ENCODE assay signal across 31 mouse cellular contexts in genomic region chr2:109374881-109375280, GRCm38 (mm10).
"Had no signal": no experiment of that assay in that cellular context is flagged by ENCODE, and none has a peak within 500 bp of the region (broad histone marks: within the 10 kb centered on the region; RNA-seq: fewer than 3 reads in every experiment).

No protein-coding gene starts in this region.

- H3K36me3 ChIP-seq: limb, embryonic 10.5 days; limb, embryonic 12.5 days; limb, embryonic 13.5 days; limb, embryonic 15.5 days; liver, embryonic 12.5 days; liver, embryonic 13.5 days; liver, embryonic 15.5 days; lung, embryonic 15.5 days; midbrain, embryonic 10.5 days; midbrain, embryonic 12.5 days; midbrain, embryonic 13.5 days; midbrain, embryonic 15.5 days had no signal

- H3K27ac ChIP-seq: limb, embryonic 10.5 days; limb, embryonic 12.5 days; limb, embryonic 13.5 days; limb, embryonic 15.5 days; liver, embryonic 12.5 days; liver, embryonic 13.5 days; liver, embryonic 14.5 days; liver, embryonic 15.5 days; lung, embryonic 15.5 days; macrophage; midbrain, embryonic 10.5 days; midbrain, embryonic 12.5 days; midbrain, embryonic 13.5 days; midbrain, embryonic 15.5 days had no signal

- H3K4me1 ChIP-seq: limb, embryonic 12.5 days; limb, embryonic 13.5 days; limb, embryonic 15.5 days; liver, embryonic 12.5 days; liver, embryonic 13.5 days; liver, embryonic 15.5 days; lung, embryonic 15.5 days; megakaryocyte, embryonic 14.5 days; midbrain, embryonic 12.5 days; midbrain, embryonic 13.5 days; midbrain, embryonic 15.5 days had no signal

- H3K4me2 ChIP-seq: limb, embryonic 12.5 days; limb, embryonic 13.5 days; limb, embryonic 15.5 days; liver, embryonic 11.5 days; liver, embryonic 12.5 days; liver, embryonic 13.5 days; liver, embryonic 15.5 days; lung, embryonic 14.5 days; lung, embryonic 15.5 days; midbrain, embryonic 11.5 days; midbrain, embryonic 12.5 days; midbrain, embryonic 13.5 days; midbrain, embryonic 15.5 days had no signal

- ATAC-seq: liver, embryonic 12.5 days; liver, postnatal 0 days; lung, postnatal 0 days; midbrain, embryonic 13.5 days; midbrain, embryonic 15.5 days; midbrain, embryonic 16.5 days had no signal

- H3K9me3 ChIP-seq: limb, embryonic 10.5 days; limb, embryonic 12.5 days; limb, embryonic 13.5 days; limb, embryonic 15.5 days; liver, embryonic 12.5 days; liver, embryonic 13.5 days; liver, embryonic 15.5 days; lung, embryonic 15.5 days; megakaryocyte, embryonic 14.5 days; midbrain, embryonic 10.5 days; midbrain, embryonic 12.5 days; midbrain, embryonic 13.5 days; midbrain, embryonic 15.5 days had no signal

- DNase-seq: left cerebral cortex, postnatal 4 days; liver; liver, embryonic 13.5 days; liver, postnatal 0 days; lung, adult 18-20 months; lung, adult 2 months; lung, embryonic 14.5 days; lung, postnatal 10 days; lung, postnatal 14 days; lung, postnatal 36 days; lung, postnatal 4 days; midbrain, embryonic 14.5 days had no signal

- H3K4me3 ChIP-seq: limb, embryonic 10.5 days; limb, embryonic 12.5 days; limb, embryonic 13.5 days; limb, embryonic 15.5 days; liver, embryonic 12.5 days; liver, embryonic 13.5 days; liver, embryonic 15.5 days; lung, embryonic 15.5 days; megakaryocyte, embryonic 14.5 days; midbrain, embryonic 10.5 days; midbrain, embryonic 12.5 days; midbrain, embryonic 13.5 days; midbrain, embryonic 15.5 days; myocyte had no signal

- H3K27me3 ChIP-seq: limb, embryonic 12.5 days; limb, embryonic 13.5 days; limb, embryonic 15.5 days; liver, embryonic 12.5 days; liver, embryonic 13.5 days; liver, embryonic 15.5 days; lung, embryonic 15.5 days; megakaryocyte, embryonic 14.5 days; midbrain, embryonic 12.5 days; midbrain, embryonic 13.5 days; midbrain, embryonic 15.5 days had no signal

- H3K9ac ChIP-seq: limb, embryonic 12.5 days; limb, embryonic 13.5 days; limb, embryonic 15.5 days; liver, embryonic 12.5 days; liver, embryonic 13.5 days; liver, embryonic 14.5 days; liver, embryonic 15.5 days; liver, postnatal 0 days; lung, embryonic 14.5 days; lung, embryonic 15.5 days; midbrain, embryonic 12.5 days; midbrain, embryonic 13.5 days; midbrain, embryonic 15.5 days had no signal
